Mouse (Mus musculus) CH12.LX (cell line): ENCODE data around the gene Stxbp1.

Experiments used
- CHD2 ChIP-seq: IDR thresholded peaks from 2 replicates; pipeline ENCODE4 v1.6.1; 2011; ENCODE audit warnings: low read length, improper control_type of control experiment
- CTCF ChIP-seq, 2 experiments: IDR thresholded peaks in 1 of 2; conservative IDR thresholded peaks in 1 of 2; 2 replicates each; pipeline ENCODE4 v1.5.1; 2011 to 2012; ENCODE audit warnings: low read depth in 2 of 2, low read length in 2 of 2, improper control_type of control experiment in 1 of 2, inconsistent platforms in 1 of 2, mild to moderate bottlenecking in 1 of 2, moderate library complexity in 1 of 2
- EP300 ChIP-seq: IDR thresholded peaks from 2 replicates; pipeline ENCODE4 v1.6.1; 2011; ENCODE audit warnings: low read length, improper control_type of control experiment
- GABPA ChIP-seq: IDR thresholded peaks from 2 replicates; pipeline ENCODE4 v1.6.1; 2012; ENCODE audit warnings: low read depth, low read length, improper control_type of control experiment, inconsistent platforms; ENCODE audit not compliant: insufficient replicate concordance
- IRF4 ChIP-seq: IDR thresholded peaks from 2 replicates; pipeline ENCODE4 v1.6.1; 2014; ENCODE audit warnings: low read depth, mild to moderate bottlenecking, inconsistent platforms, low read length, improper control_type of control experiment
- KAT2A ChIP-seq: IDR thresholded peaks from 2 replicates; pipeline ENCODE4 v1.6.1; 2012; ENCODE audit warnings: low read length, improper control_type of control experiment, inconsistent platforms; ENCODE audit not compliant: insufficient replicate concordance
- MAX ChIP-seq: IDR thresholded peaks from 2 replicates; pipeline ENCODE4 v1.6.1; 2011; ENCODE audit warnings: low read length, improper control_type of control experiment
- MAZ ChIP-seq: IDR thresholded peaks from 2 replicates; pipeline ENCODE4 v1.6.1; 2012; ENCODE audit warnings: low read depth, mild to moderate bottlenecking, inconsistent platforms, low read length, improper control_type of control experiment, moderate library complexity
- MYC ChIP-seq: IDR thresholded peaks from 2 replicates; pipeline ENCODE4 v1.6.1; 2011; ENCODE audit warnings: low read depth, mild to moderate bottlenecking, improper control_type of control experiment, low read length
- POLR2A ChIP-seq: IDR thresholded peaks from 2 replicates; pipeline ENCODE4 v1.6.1; 2011; ENCODE audit warnings: low read depth, mild to moderate bottlenecking, improper control_type of control experiment, low read length
- SIN3A ChIP-seq: IDR thresholded peaks from 2 replicates; pipeline ENCODE4 v1.6.1; 2012; ENCODE audit warnings: low read length, improper control_type of control experiment, inconsistent platforms
- USF1 ChIP-seq: IDR thresholded peaks from 2 replicates; pipeline ENCODE4 v1.6.1; 2014; ENCODE audit warnings: low read depth, mild to moderate bottlenecking, inconsistent platforms, low read length, improper control_type of control experiment
- ZNF384 ChIP-seq: IDR thresholded peaks from 2 replicates; pipeline ENCODE4 v1.6.1; 2012; ENCODE audit warnings: low read depth, low read length, improper control_type of control experiment, inconsistent platforms

- TF ChIP-seq CHD2 (no peak), POLR2A (no peak), GABPA (no peak), CTCF (conservative IDR thresholded peaks at IDR 0.05 in 1 of 2, IDR thresholded peaks at IDR 0.05 in 1 of 2; ENCODE audit: low read depth in 2 of 2, low read length in 2 of 2) (no peak), MYC (no peak), KAT2A (no peak), MAX (no peak), ZNF384 (no peak), SIN3A (no peak), EP300 (no peak), IRF4 (peak; percentile 81), MAZ (no peak), USF1 (no peak)
These were observed 74.3 kb downstream of the Stxbp1 start for GRCm38 (mm10) chr2:32772626-32773279.
